Mouse (Mus musculus): ENCODE data around the gene Rnase13. TPM values are rescaled to one million over a fixed set of nuclear protein-coding genes. Genes with fewer than 3 reads are reported as not detected.
"Not testable (repeated sequence)": the region's sequence is repeated elsewhere in the genome, so short reads cannot be mapped to it uniquely, and the experiment has no call there.

Rnase13 gene
- polyA plus RNA-seq, 2 experiments, result not detected

- Histone ChIP-seq H3K4me3 (ENCODE audit: insufficient read depth in 1 of 2, low read depth in 2 of 2, low read length in 2 of 2) (no peak overlapping the region), H3K36me3 (replicated peaks; ENCODE audit: control insufficient read depth, insufficient read depth, low read depth) (no peaks in the 10 kb centered on the region), H3K9ac (replicated peaks) (no peak overlapping the region), H3K9me3 (ENCODE audit: control insufficient read depth, low read length) (no peaks in the 10 kb centered on the region), H3K27ac (no peak overlapping the region), H3K4me1 (replicated peaks; ENCODE audit: control insufficient read depth in 2 of 2, insufficient read depth in 2 of 2, low read length in 1 of 2) (peaks cover 0 to 9% of the 10 kb centered on the region in 2 experiments; a peak in 1 of 4 replicates), H3K4me2 (ENCODE audit: low read depth) (no peak overlapping the region), H3K27me3 (ENCODE audit: control insufficient read depth, insufficient read depth, low read length) (no peaks in the 10 kb centered on the region)
- ATAC-seq (ENCODE audit: insufficient read depth) (no peak), DNase-seq (ENCODE audit: low read depth in 3 of 3, low spot score in 3 of 3) (no peak)
- WGBS (ENCODE audit: insufficient replicate concordance), result 60% methylated on average over 9 of the region's 9 CpGs
- no peak for TF ChIP-seq EP300 (IDR thresholded peaks at IDR 0.05; ENCODE audit: low read depth)
- no peak for TF ChIP-seq CTCF (IDR thresholded peaks at IDR 0.05; ENCODE audit: low read depth)
Observed at GRCm38 (mm10) chr14:51929968-51930367, 7.4 kb upstream of the Rnase13 start.

- H3K27ac ChIP-seq, result no peak overlapping the region
- no peaks in the 10 kb centered on the region for H3K36me3 ChIP-seq (replicated peaks; ENCODE audit: control insufficient read depth, insufficient read depth, low read depth)
- no peak overlapping the region for H3K4me2 ChIP-seq (ENCODE audit: low read depth)
- H3K4me1 ChIP-seq (replicated peaks; ENCODE audit: control insufficient read depth in 2 of 2, insufficient read depth in 2 of 2, low read length in 1 of 2), result peaks cover 0 to 9% of the 10 kb centered on the region in 2 experiments; a peak in 1 of 4 replicates
- TF ChIP-seq CTCF (IDR thresholded peaks at IDR 0.05; ENCODE audit: low read depth) (no peak), EP300 (IDR thresholded peaks at IDR 0.05; ENCODE audit: low read depth) (no peak)
- no peak overlapping the region for H3K9ac ChIP-seq (replicated peaks)
- WGBS (ENCODE audit: insufficient replicate concordance), result 62% methylated on average over 8 of the region's 8 CpGs
- H3K4me3 ChIP-seq (ENCODE audit: insufficient read depth in 1 of 2, low read depth in 2 of 2, low read length in 2 of 2), result no peak overlapping the region
- DNase-seq (ENCODE audit: low read depth in 3 of 3, low spot score in 3 of 3) (no peak), ATAC-seq (ENCODE audit: insufficient read depth) (no peak)
- H3K27me3 ChIP-seq (ENCODE audit: control insufficient read depth, insufficient read depth, low read length), result no peaks in the 10 kb centered on the region
- no peaks in the 10 kb centered on the region for H3K9me3 ChIP-seq (ENCODE audit: control insufficient read depth, low read length)
Observed at GRCm38 (mm10) chr14:51929309-51929943, 6.9 kb upstream of the Rnase13 start.

GRCm38 (mm10) chr14:51926930-51927329 is 4.4 kb upstream of the Rnase13 start:
- H3K27ac ChIP-seq; ATAC-seq (ENCODE audit: insufficient read depth); H3K4me2 ChIP-seq (ENCODE audit: low read depth); H3K9ac ChIP-seq (replicated peaks); H3K4me3 ChIP-seq (ENCODE audit: insufficient read depth in 1 of 2, low read depth in 2 of 2, low read length in 2 of 2); H3K9me3 ChIP-seq (ENCODE audit: control insufficient read depth, low read length); DNase-seq (ENCODE audit: low read depth in 3 of 3, low spot score in 3 of 3); H3K27me3 ChIP-seq (ENCODE audit: control insufficient read depth, insufficient read depth, low read length); H3K4me1 ChIP-seq (replicated peaks; ENCODE audit: control insufficient read depth in 2 of 2, insufficient read depth in 2 of 2, low read length in 1 of 2); H3K36me3 ChIP-seq (replicated peaks; ENCODE audit: control insufficient read depth, insufficient read depth, low read depth): not testable (repeated sequence)
- 78% methylated on average over 11 of the region's 11 CpGs for WGBS (ENCODE audit: insufficient replicate concordance)

- no peak overlapping the region for H3K4me2 ChIP-seq (ENCODE audit: low read depth)
- TF ChIP-seq EP300 (IDR thresholded peaks at IDR 0.05; ENCODE audit: low read depth) (no peak), CTCF (IDR thresholded peaks at IDR 0.05; ENCODE audit: low read depth) (no peak)
- ATAC-seq (ENCODE audit: insufficient read depth) (no peak), DNase-seq (ENCODE audit: low read depth in 3 of 3, low spot score in 3 of 3) (no peak)
- 0 out of 4 replicates have a peak, but pooled peaks cover 0 to 4% of the 10 kb centered on the region in 2 experiments for H3K4me1 ChIP-seq (replicated peaks; ENCODE audit: control insufficient read depth in 2 of 2, insufficient read depth in 2 of 2, low read length in 1 of 2)
- no peak overlapping the region for H3K4me3 ChIP-seq (ENCODE audit: insufficient read depth in 1 of 2, low read depth in 2 of 2, low read length in 2 of 2)
- no peaks in the 10 kb centered on the region for H3K9me3 ChIP-seq (ENCODE audit: control insufficient read depth, low read length)
- no peaks in the 10 kb centered on the region for H3K36me3 ChIP-seq (replicated peaks; ENCODE audit: control insufficient read depth, insufficient read depth, low read depth)
- no peak overlapping the region for H3K9ac ChIP-seq (replicated peaks)
- no peaks in the 10 kb centered on the region for H3K27me3 ChIP-seq (ENCODE audit: control insufficient read depth, insufficient read depth, low read length)
- 60% methylated on average over 4 of the region's 4 CpGs for WGBS (ENCODE audit: insufficient replicate concordance)
- H3K27ac ChIP-seq, result no peak overlapping the region
Observed at GRCm38 (mm10) chr14:51923492-51923891, 919 bp upstream of the Rnase13 start.

- no peak overlapping the region for H3K27ac ChIP-seq
- no peak overlapping the region for H3K9ac ChIP-seq (replicated peaks)
- H3K4me2 ChIP-seq (ENCODE audit: low read depth), result no peak overlapping the region
- no peak overlapping the region for H3K4me3 ChIP-seq (ENCODE audit: insufficient read depth in 1 of 2, low read depth in 2 of 2, low read length in 2 of 2)
- H3K9me3 ChIP-seq (ENCODE audit: control insufficient read depth, low read length), result no peaks in the 10 kb centered on the region
- H3K4me1 ChIP-seq (replicated peaks; ENCODE audit: control insufficient read depth in 2 of 2, insufficient read depth in 2 of 2, low read length in 1 of 2), result 0 out of 4 replicates have a peak, but pooled peaks cover 0 to 4% of the 10 kb centered on the region in 2 experiments
- DNase-seq (ENCODE audit: low read depth in 3 of 3, low spot score in 3 of 3), result no peak
- H3K36me3 ChIP-seq (replicated peaks; ENCODE audit: control insufficient read depth, insufficient read depth, low read depth), result no peaks in the 10 kb centered on the region
- TF ChIP-seq CTCF (IDR thresholded peaks at IDR 0.05; ENCODE audit: low read depth) (no peak), EP300 (IDR thresholded peaks at IDR 0.05; ENCODE audit: low read depth) (no peak)
- no peak for ATAC-seq (ENCODE audit: insufficient read depth)
- 63% methylated on average over 2 of the region's 2 CpGs for WGBS (ENCODE audit: insufficient replicate concordance)
- H3K27me3 ChIP-seq (ENCODE audit: control insufficient read depth, insufficient read depth, low read length), result no peaks in the 10 kb centered on the region
Observed at GRCm38 (mm10) chr14:51922910-51923309, 337 bp upstream of the Rnase13 start.

All from liver, embryonic 14.5 days (tissue).